Mouse (Mus musculus) heart, embryonic 16.5 days (tissue): ENCODE measurements around the gene Dlx2. TPM values are rescaled to one million over a fixed set of nuclear protein-coding genes. Genes with fewer than 3 reads are reported as not detected.
A peak's percentile ranks its signal among the peaks of the same experiment; 100 is the strongest.

ENCODE experiments used
- ATAC-seq: fragments of 200-750 bp; cut with Nextera tagmentation; replicated peaks from 2 replicates; pipeline ENCODE4 v1.8.0; 2017; ENCODE audit warnings: moderate number of reproducible peaks; ENCODE audit not compliant: insufficient read depth, low FRiP score; ENCODE audit errors: extremely low read depth
- H3K27ac ChIP-seq: fragments of 300-500 bp; sonication (generic); 2 replicates; pipeline ENCODE4 v1.5.1; 2014; ENCODE audit warnings: mild to moderate bottlenecking, low read length, control low read depth, moderate library complexity
- H3K27me3 ChIP-seq: fragments of 300-500 bp; sonication (generic); 2 replicates; pipeline ENCODE4 v1.6.1; 2014; ENCODE audit warnings: low read length, mixed read lengths; ENCODE audit not compliant: control insufficient read depth, insufficient read depth
- H3K36me3 ChIP-seq: fragments of 300-500 bp; sonication (generic); 2 replicates; pipeline ENCODE4 v1.6.1; 2014; ENCODE audit not compliant: control insufficient read depth, insufficient read depth
- H3K4me1 ChIP-seq: fragments of 300-500 bp; sonication (generic); 2 replicates; pipeline ENCODE4 v1.6.1; 2014; ENCODE audit warnings: low read length, mixed read lengths; ENCODE audit not compliant: control insufficient read depth, insufficient read depth
- H3K4me2 ChIP-seq: fragments of 300-500 bp; sonication (generic); 2 replicates; pipeline ENCODE4 v1.6.1; 2014; ENCODE audit warnings: low read depth, mild to moderate bottlenecking, control low read depth, low read length
- H3K4me3 ChIP-seq: fragments of 300-500 bp; sonication (generic); 2 replicates; pipeline ENCODE4 v1.5.1; 2014; ENCODE audit warnings: mild to moderate bottlenecking, control low read depth, low read length
- H3K9ac ChIP-seq: fragments of 300-500 bp; sonication (generic); 2 replicates; pipeline ENCODE4 v1.6.1; 2014; ENCODE audit warnings: low read length, control low read depth
- H3K9me3 ChIP-seq: fragments of 300-500 bp; sonication (generic); replicated peaks from 2 replicates; pipeline ENCODE4 v1.6.1; 2016; ENCODE audit warnings: low read length; ENCODE audit not compliant: control insufficient read depth
- WGBS: fragments of 180-500 bp; shearing (Covaris S2); extraction: QIAGEN DNeasy Blood & Tissue Kit; methylation state at CpG from one replicate; pipeline ENCODE4 v1.1.7; 2014; 5-methylcytosine and 5-hydroxymethylcytosine counted together
- polyA plus RNA-seq: library from polyadenylated mRNA; unstranded; fragments of >200 nt; fragmentation: Nextera tagmentation; extraction: Ambion mirVana; gene quantifications from 2 replicates; pipeline ENCODE4 v1.2.1, GENCODE M21; 2015

Gene Dlx2
- polyA plus RNA-seq, 1 experiment from 2014 or later, result 0.11 TPM

- Histone ChIP-seq H3K27me3 (peaks cover 79% of the 10 kb centered on the region), H3K4me1 (peaks cover 25% of the 10 kb centered on the region), H3K36me3 (no peaks in the 10 kb centered on the region), H3K4me3 (peak overlapping the region; percentile 29), H3K9me3 (no peaks in the 10 kb centered on the region), H3K27ac (no peak overlapping the region), H3K4me2 (peak overlapping the region; percentile 36; the same call in 1 of the 2 replicates), H3K9ac (no peak overlapping the region)
- peak; percentile 64 for ATAC-seq
- WGBS, result 1% methylated on average over 29 of the region's 30 CpGs
Measured at GRCm38 (mm10) chr2:71542816-71543301, 3.7 kb downstream of the Dlx2 start.

- Histone ChIP-seq H3K9me3 (no peaks in the 10 kb centered on the region), H3K4me3 (no peak overlapping the region), H3K27me3 (peaks cover 84% of the 10 kb centered on the region), H3K9ac (no peak overlapping the region), H3K4me2 (no peak overlapping the region), H3K36me3 (no peaks in the 10 kb centered on the region), H3K27ac (no peak overlapping the region), H3K4me1 (peaks cover 25% of the 10 kb centered on the region)
- WGBS, result 6% methylated on average over 11 of the region's 11 CpGs
- ATAC-seq, result no peak
Measured at GRCm38 (mm10) chr2:71542227-71542815, 4.2 kb downstream of the Dlx2 start.

GRCm38 (mm10) chr2:71541418-71542226 lies 4.9 kb downstream of the Dlx2 start:
- Histone ChIP-seq H3K27ac (no peak overlapping the region), H3K9ac (no peak overlapping the region), H3K36me3 (no peaks in the 10 kb centered on the region), H3K27me3 (peaks cover 84% of the 10 kb centered on the region), H3K9me3 (no peaks in the 10 kb centered on the region), H3K4me1 (peaks cover 22% of the 10 kb centered on the region), H3K4me3 (peak overlapping the region; percentile 25; the same call in 1 of the 2 replicates), H3K4me2 (peak overlapping the region; percentile 44)
- 7% methylated on average over 37 of the region's 37 CpGs for WGBS
- ATAC-seq, result no peak

GRCm38 (mm10) chr2:71540611-71541417 lies 5.7 kb downstream of the Dlx2 start:
- peaks cover 14% of the 10 kb centered on the region for H3K4me1 ChIP-seq
- peak overlapping the region; percentile 25 for H3K4me3 ChIP-seq
- H3K27ac ChIP-seq, result no peak overlapping the region
- H3K27me3 ChIP-seq, result peaks cover 84% of the 10 kb centered on the region
- no peaks in the 10 kb centered on the region for H3K36me3 ChIP-seq
- no peak for ATAC-seq
- H3K9ac ChIP-seq, result no peak overlapping the region
- peak overlapping the region; percentile 44 for H3K4me2 ChIP-seq
- no peaks in the 10 kb centered on the region for H3K9me3 ChIP-seq
- under 1% methylated on average over 47 of the region's 48 CpGs for WGBS

- Histone ChIP-seq H3K9me3 (no peaks in the 10 kb centered on the region), H3K36me3 (no peaks in the 10 kb centered on the region), H3K27ac (no peak overlapping the region), H3K4me2 (no peak overlapping the region), H3K4me3 (no peak overlapping the region), H3K4me1 (peaks cover 15% of the 10 kb centered on the region), H3K27me3 (peaks cover 94% of the 10 kb centered on the region), H3K9ac (no peak overlapping the region)
- WGBS, result under 1% methylated on average over 20 of the region's 20 CpGs
- no peak for ATAC-seq
Measured at GRCm38 (mm10) chr2:71534242-71535052, 12.1 kb downstream of the Dlx2 start.

GRCm38 (mm10) chr2:71533094-71533493 lies 13.5 kb downstream of the Dlx2 start:
- Histone ChIP-seq H3K4me3 (no peak overlapping the region), H3K9me3 (no peaks in the 10 kb centered on the region), H3K27me3 (peaks cover 94% of the 10 kb centered on the region), H3K9ac (no peak overlapping the region), H3K27ac (no peak overlapping the region), H3K4me2 (no peak overlapping the region), H3K36me3 (no peaks in the 10 kb centered on the region), H3K4me1 (peaks cover 22% of the 10 kb centered on the region)
- ATAC-seq, result no peak
- 11% methylated on average over 5 of the region's 5 CpGs for WGBS

GRCm38 (mm10) chr2:71531990-71532970 lies 14.3 kb downstream of the Dlx2 start:
- H3K9me3 ChIP-seq, result no peaks in the 10 kb centered on the region
- H3K4me1 ChIP-seq, result peaks cover 22% of the 10 kb centered on the region
- 2% methylated on average over 43 of the region's 43 CpGs for WGBS
- peaks cover 92% of the 10 kb centered on the region for H3K27me3 ChIP-seq
- H3K4me2 ChIP-seq, result no peak overlapping the region
- H3K36me3 ChIP-seq, result no peaks in the 10 kb centered on the region
- H3K27ac ChIP-seq, result no peak overlapping the region
- ATAC-seq, result no peak
- H3K4me3 ChIP-seq, result peak overlapping the region; percentile 14; the same call in 1 of the 2 replicates
- H3K9ac ChIP-seq, result no peak overlapping the region
